Mouse (Mus musculus) liver, embryonic 16.5 days (tissue): Measurements from ENCODE around the gene Txndc5. TPM values are rescaled to one million over a fixed set of nuclear protein-coding genes. Genes with fewer than 3 reads are reported as not detected.

ENCODE experiments used
- ATAC-seq: fragments of 200-750 bp; cut with Nextera tagmentation; 2 replicates; pipeline ENCODE4 v1.8.0; 2017; ENCODE audit warnings: low read depth, mild to moderate bottlenecking, moderate number of reproducible peaks, moderate library complexity
- H3K27ac ChIP-seq: fragments of 300-500 bp; sonication (generic); 2 replicates; pipeline ENCODE4 v1.5.1; 2014; ENCODE audit warnings: mild to moderate bottlenecking, low read length
- H3K27me3 ChIP-seq: fragments of 300-500 bp; sonication (generic); 2 replicates; pipeline ENCODE4 v1.6.1; 2014; ENCODE audit warnings: low read depth, low read length, mixed read lengths; ENCODE audit not compliant: control insufficient read depth, insufficient read depth
- H3K36me3 ChIP-seq: fragments of 300-500 bp; sonication (generic); 2 replicates; pipeline ENCODE4 v1.6.1; 2014; ENCODE audit warnings: mild to moderate bottlenecking; ENCODE audit not compliant: control insufficient read depth, insufficient read depth
- H3K4me1 ChIP-seq: fragments of 300-500 bp; sonication (generic); 2 replicates; pipeline ENCODE4 v1.6.1; 2014; ENCODE audit warnings: low read depth, low read length, mixed read lengths; ENCODE audit not compliant: control insufficient read depth
- H3K4me2 ChIP-seq: fragments of 300-500 bp; sonication (generic); 2 replicates; pipeline ENCODE4 v1.6.1; 2014; ENCODE audit warnings: low read depth, low read length, mixed read lengths
- H3K4me3 ChIP-seq: fragments of 300-500 bp; sonication (generic); 2 replicates; pipeline ENCODE4 v1.5.1; 2014; ENCODE audit warnings: low read depth, mild to moderate bottlenecking, low read length
- H3K9ac ChIP-seq: fragments of 300-500 bp; sonication (generic); 2 replicates; pipeline ENCODE4 v1.6.1; 2014; ENCODE audit warnings: low read depth, low read length
- H3K9me3 ChIP-seq: fragments of 300-500 bp; sonication (generic); replicated peaks from 2 replicates; pipeline ENCODE4 v1.6.1; 2016; ENCODE audit warnings: low read length; ENCODE audit not compliant: control insufficient read depth
- WGBS: fragments of 180-500 bp; shearing (Covaris S2); extraction: QIAGEN DNeasy Blood & Tissue Kit; methylation state at CpG from one replicate; pipeline ENCODE4 v1.1.7; 2014; ENCODE audit not compliant: insufficient replicate concordance; 5-methylcytosine and 5-hydroxymethylcytosine counted together
- polyA plus RNA-seq: library from polyadenylated mRNA; unstranded; fragments of >200 nt; fragmentation: Nextera tagmentation; extraction: Ambion mirVana; gene quantifications from 2 replicates; pipeline ENCODE4 v1.2.1, GENCODE M21; 2015

Txndc5 gene
- polyA plus RNA-seq, 1 experiment from 2014 or later: 87.3 TPM

- no peak overlapping the region for H3K4me2 ChIP-seq
- H3K27me3 ChIP-seq: no peaks in the 10 kb centered on the region
- no peak overlapping the region for H3K4me3 ChIP-seq
- H3K36me3 ChIP-seq: peaks cover 11% of the 10 kb centered on the region
- H3K9me3 ChIP-seq: no peaks in the 10 kb centered on the region
- no peak for ATAC-seq
- 76% methylated on average over 11 of the region's 11 CpGs for WGBS
- H3K27ac ChIP-seq: no peak overlapping the region
- H3K9ac ChIP-seq: no peak overlapping the region
- H3K4me1 ChIP-seq: no peaks in the 10 kb centered on the region; the same call in 1 of the 2 replicates
These were observed 12.0 kb downstream of the Txndc5 start for GRCm38 (mm10) chr13:38516582-38516981.

DNA sequence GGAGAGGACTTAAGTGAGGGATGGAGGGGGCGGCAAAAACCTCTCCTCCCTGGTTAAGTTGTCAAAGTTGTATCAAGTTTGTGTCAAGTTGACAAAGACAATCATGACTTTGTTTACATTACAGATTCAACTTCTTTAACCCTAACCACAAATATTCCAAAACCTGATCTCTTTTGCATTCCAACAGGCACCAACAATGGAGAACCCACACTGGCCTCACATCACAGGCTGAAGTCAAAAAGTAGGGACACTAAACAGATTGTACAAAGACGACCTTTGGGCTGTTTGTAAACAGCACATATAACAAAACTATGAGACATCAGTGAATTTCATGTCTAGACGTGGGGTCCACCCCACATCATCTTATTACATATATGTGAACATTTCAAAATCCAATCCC, 12.8 kb downstream of the Txndc5 start:
- Histone ChIP-seq H3K9me3 (no peaks in the 10 kb centered on the region), H3K27me3 (no peaks in the 10 kb centered on the region), H3K4me2 (no peak overlapping the region), H3K36me3 (peaks cover 11% of the 10 kb centered on the region), H3K9ac (no peak overlapping the region), H3K27ac (no peak overlapping the region), H3K4me1 (no peaks in the 10 kb centered on the region; the same call in 1 of the 2 replicates), H3K4me3 (no peak overlapping the region)
- no peak for ATAC-seq
- WGBS: 47% methylated on average over 3 of the region's 3 CpGs

- 65% methylated on average over 2 of the region's 2 CpGs for WGBS
- Histone ChIP-seq H3K9me3 (no peaks in the 10 kb centered on the region), H3K27ac (no peak overlapping the region), H3K4me2 (no peak overlapping the region), H3K4me1 (no peaks in the 10 kb centered on the region; the same call in 1 of the 2 replicates), H3K4me3 (no peak overlapping the region), H3K9ac (no peak overlapping the region), H3K36me3 (peaks cover 11% of the 10 kb centered on the region), H3K27me3 (no peaks in the 10 kb centered on the region)
- ATAC-seq: peak; percentile 79
These were observed 13.2 kb downstream of the Txndc5 start for GRCm38 (mm10) chr13:38515431-38515830.

DNA sequence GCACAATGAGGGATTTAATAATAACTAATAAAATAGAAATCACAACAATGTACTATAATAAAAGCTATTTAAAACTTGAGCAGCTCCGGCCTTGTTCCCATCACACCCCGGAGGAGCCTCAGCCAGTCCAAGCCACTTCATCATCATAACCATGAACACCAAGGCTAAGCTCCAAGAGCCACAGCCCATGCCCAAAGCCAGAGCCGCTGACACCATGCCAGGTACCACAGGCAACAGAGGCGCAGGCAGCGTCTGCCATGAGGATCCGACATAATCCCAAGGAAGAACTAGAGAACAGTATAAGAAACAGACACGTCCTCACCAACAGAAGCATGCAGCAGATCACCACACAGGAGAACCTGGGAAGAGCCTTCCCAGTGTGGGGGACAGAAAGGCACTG, 14.7 kb downstream of the Txndc5 start:
- no peaks in the 10 kb centered on the region for H3K27me3 ChIP-seq
- H3K36me3 ChIP-seq: peaks cover 11% of the 10 kb centered on the region
- no peak overlapping the region for H3K4me2 ChIP-seq
- no peak overlapping the region for H3K9ac ChIP-seq
- WGBS: 84% methylated on average over 7 of the region's 7 CpGs
- H3K27ac ChIP-seq: no peak overlapping the region
- no peak overlapping the region for H3K4me3 ChIP-seq
- ATAC-seq: no peak
- H3K4me1 ChIP-seq: no peaks in the 10 kb centered on the region; the same call in 1 of the 2 replicates
- no peaks in the 10 kb centered on the region for H3K9me3 ChIP-seq

DNA sequence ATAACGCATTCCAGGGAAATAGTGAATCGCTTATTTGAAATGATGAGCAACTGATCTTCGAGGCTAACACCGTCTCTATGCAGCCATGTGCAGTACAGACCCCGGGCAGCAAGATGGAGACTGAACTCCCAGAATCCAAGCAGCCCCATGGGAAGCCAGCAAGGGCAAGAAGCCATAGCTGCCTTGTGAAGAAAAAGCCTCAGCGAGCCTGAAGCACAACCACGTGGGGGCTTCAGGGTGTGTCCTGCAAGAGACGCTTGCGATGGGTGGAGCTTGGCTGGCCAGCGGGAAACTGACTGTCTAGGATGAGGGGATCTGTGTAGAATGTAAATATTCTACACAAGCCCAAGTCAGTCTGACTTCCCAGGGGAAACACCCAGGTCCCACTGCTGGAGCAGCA, 16.6 kb downstream of the Txndc5 start:
- no peak for ATAC-seq
- Histone ChIP-seq H3K9me3 (no peaks in the 10 kb centered on the region), H3K4me3 (no peak overlapping the region), H3K27ac (no peak overlapping the region), H3K36me3 (peaks cover 16% of the 10 kb centered on the region), H3K27me3 (no peaks in the 10 kb centered on the region), H3K4me1 (no peaks in the 10 kb centered on the region; the same call in 1 of the 2 replicates), H3K4me2 (no peak overlapping the region), H3K9ac (no peak overlapping the region)
- 76% methylated on average over 10 of the region's 10 CpGs for WGBS

DNA sequence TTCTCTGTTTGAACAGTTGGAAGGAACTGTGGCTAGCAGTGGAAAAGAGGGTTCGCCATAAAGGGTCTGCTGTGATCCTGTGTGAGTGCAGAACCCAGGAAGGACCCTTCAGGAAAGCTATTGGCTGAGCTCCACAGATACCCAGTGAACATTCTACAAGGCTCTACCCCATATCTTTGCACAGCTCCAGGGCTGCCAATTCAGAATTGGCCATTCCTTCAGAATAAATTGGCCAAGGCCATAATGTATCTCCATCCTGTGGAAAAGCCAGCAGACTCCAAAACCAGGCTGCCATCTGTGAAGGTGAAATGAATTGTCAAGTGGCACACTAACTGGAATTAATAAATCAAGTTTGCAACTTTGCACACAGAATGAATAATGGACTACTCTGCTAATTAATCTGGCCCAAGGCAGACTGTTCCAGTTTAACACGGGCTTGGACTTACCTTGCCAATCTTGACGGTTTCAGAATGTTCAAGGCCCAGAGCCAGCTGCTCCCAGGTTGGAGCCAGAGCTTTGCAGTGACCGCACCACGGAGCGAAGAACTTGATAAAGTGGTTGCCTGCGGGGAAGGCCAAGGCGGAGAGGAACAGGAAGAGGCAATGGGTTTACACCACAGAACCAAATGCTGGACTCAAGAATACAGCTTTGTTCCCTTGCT, 18.8 kb downstream of the Txndc5 start:
- WGBS: 79% methylated on average over 8 of the region's 8 CpGs
- Histone ChIP-seq H3K4me1 (no peaks in the 10 kb centered on the region), H3K4me2 (no peak overlapping the region), H3K27ac (no peak overlapping the region), H3K9ac (no peak overlapping the region), H3K36me3 (peaks cover 14% of the 10 kb centered on the region), H3K9me3 (no peaks in the 10 kb centered on the region), H3K27me3 (no peaks in the 10 kb centered on the region), H3K4me3 (no peak overlapping the region)
- no peak for ATAC-seq

DNA sequence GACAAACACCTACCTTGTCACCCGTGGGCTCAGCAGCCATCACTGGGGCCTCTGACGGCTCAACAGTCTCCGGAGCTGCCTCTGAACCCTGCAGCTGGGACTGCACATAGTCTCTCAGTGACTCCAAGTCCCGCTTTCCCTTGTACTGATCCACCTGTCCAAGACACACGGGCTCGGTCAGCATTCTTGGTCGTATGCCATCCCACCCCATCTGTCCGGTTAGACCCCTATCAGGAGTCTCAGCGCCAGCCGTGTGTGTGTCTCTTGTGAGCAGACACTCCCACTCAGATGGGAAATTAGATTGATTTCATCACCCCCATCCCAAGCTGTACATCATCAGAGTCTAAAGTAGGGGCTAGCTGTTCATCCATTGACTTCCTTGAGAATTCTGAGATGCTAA, 21.7 kb downstream of the Txndc5 start:
- H3K27ac ChIP-seq: no peak overlapping the region
- no peaks in the 10 kb centered on the region for H3K9me3 ChIP-seq
- 80% methylated on average over 10 of the region's 10 CpGs for WGBS
- ATAC-seq: no peak
- no peak overlapping the region for H3K4me2 ChIP-seq
- H3K4me3 ChIP-seq: no peak overlapping the region
- peaks cover 22% of the 10 kb centered on the region for H3K36me3 ChIP-seq
- no peaks in the 10 kb centered on the region for H3K27me3 ChIP-seq
- no peaks in the 10 kb centered on the region for H3K4me1 ChIP-seq
- H3K9ac ChIP-seq: no peak overlapping the region

- H3K4me1 ChIP-seq: no peaks in the 10 kb centered on the region
- H3K9me3 ChIP-seq: no peaks in the 10 kb centered on the region
- H3K27ac ChIP-seq: no peak overlapping the region
- no peak overlapping the region for H3K4me3 ChIP-seq
- H3K36me3 ChIP-seq: peaks cover 22% of the 10 kb centered on the region
- no peak overlapping the region for H3K9ac ChIP-seq
- ATAC-seq: no peak
- WGBS: 75% methylated on average over 8 of the region's 8 CpGs
- no peaks in the 10 kb centered on the region for H3K27me3 ChIP-seq
- no peak overlapping the region for H3K4me2 ChIP-seq
These were observed 22.3 kb downstream of the Txndc5 start for GRCm38 (mm10) chr13:38506320-38506719.

GRCm38 (mm10) chr13:38503137-38503849, 25.3 kb downstream of the Txndc5 start:
- no peaks in the 10 kb centered on the region for H3K27me3 ChIP-seq
- no peak overlapping the region for H3K4me3 ChIP-seq
- no peaks in the 10 kb centered on the region for H3K4me1 ChIP-seq
- peaks cover 24% of the 10 kb centered on the region for H3K36me3 ChIP-seq
- 68% methylated on average over 14 of the region's 14 CpGs for WGBS
- H3K27ac ChIP-seq: no peak overlapping the region
- no peak overlapping the region for H3K4me2 ChIP-seq
- H3K9me3 ChIP-seq: no peaks in the 10 kb centered on the region
- no peak overlapping the region for H3K9ac ChIP-seq
- no peak for ATAC-seq
